Mouse (Mus musculus) testis, adult 2 months (tissue): ENCODE data around the gene Gm9922. TPM values are rescaled to one million over a fixed set of nuclear protein-coding genes. Genes with fewer than 3 reads are reported as not detected.
A peak's percentile ranks its signal among the peaks of the same experiment; 100 is the strongest.

Experiments
- H3K27ac ChIP-seq: fragments of 200-500 bp; 2 replicates; pipeline ENCODE4 v1.5.1; 2012; ENCODE audit warnings: low read depth, low read length; ENCODE audit not compliant: control insufficient read depth, insufficient read depth
- H3K27me3 ChIP-seq: fragments of 200-500 bp; 2 replicates; pipeline ENCODE4 v1.6.1; 2012; ENCODE audit warnings: mild to moderate bottlenecking, low read length, moderate library complexity; ENCODE audit not compliant: control insufficient read depth, insufficient read depth
- H3K36me3 ChIP-seq: fragments of 200-500 bp; 2 replicates; pipeline ENCODE4 v1.6.1; 2012; ENCODE audit warnings: mild to moderate bottlenecking, low read length; ENCODE audit not compliant: control insufficient read depth, insufficient read depth
- H3K4me1 ChIP-seq: fragments of 200-500 bp; 2 replicates; pipeline ENCODE4 v1.6.1; 2012; ENCODE audit warnings: low read length; ENCODE audit not compliant: control insufficient read depth, insufficient read depth
- H3K4me3 ChIP-seq: fragments of 200-500 bp; 2 replicates; pipeline ENCODE4 v1.5.1; 2012; ENCODE audit warnings: low read depth, mild to moderate bottlenecking, low read length, moderate library complexity, mixed read lengths; ENCODE audit not compliant: control insufficient read depth
- CTCF ChIP-seq: fragments of 200-500 bp; IDR thresholded peaks from 2 replicates; pipeline ENCODE4 v1.5.1; 2012; ENCODE audit warnings: low read depth, mild to moderate bottlenecking, inconsistent platforms, low read length, moderate library complexity; ENCODE audit not compliant: control insufficient read depth, insufficient read depth, insufficient replicate concordance
- POLR2A ChIP-seq: fragments of 200-500 bp; IDR thresholded peaks from 2 replicates; pipeline ENCODE4 v1.6.1; 2012; ENCODE audit warnings: low read depth, mild to moderate bottlenecking, inconsistent platforms, low read length, moderate library complexity; ENCODE audit not compliant: control insufficient read depth
- polyA plus RNA-seq: library from polyadenylated mRNA; depleted of rRNA; stranded (reverse); fragments of >200 nt; gene quantifications from 2 replicates; pipeline ENCODE4 v1.2.3, GENCODE M21; 2012; rRNA removed

Gm9922 gene
- polyA plus RNA-seq, 1 experiment = not detected

GRCm38 (mm10) chr14:101733542-101734303, 4.1 kb upstream of the Gm9922 start:
- Histone ChIP-seq H3K36me3 (no peaks in the 10 kb centered on the region), H3K4me1 (no peaks in the 10 kb centered on the region; the same call in 1 of the 2 replicates), H3K27me3 (no peaks in the 10 kb centered on the region), H3K4me3 (no peak overlapping the region), H3K27ac (no peak overlapping the region)
- no peak for TF ChIP-seq POLR2A
- no peak for TF ChIP-seq CTCF

DNA sequence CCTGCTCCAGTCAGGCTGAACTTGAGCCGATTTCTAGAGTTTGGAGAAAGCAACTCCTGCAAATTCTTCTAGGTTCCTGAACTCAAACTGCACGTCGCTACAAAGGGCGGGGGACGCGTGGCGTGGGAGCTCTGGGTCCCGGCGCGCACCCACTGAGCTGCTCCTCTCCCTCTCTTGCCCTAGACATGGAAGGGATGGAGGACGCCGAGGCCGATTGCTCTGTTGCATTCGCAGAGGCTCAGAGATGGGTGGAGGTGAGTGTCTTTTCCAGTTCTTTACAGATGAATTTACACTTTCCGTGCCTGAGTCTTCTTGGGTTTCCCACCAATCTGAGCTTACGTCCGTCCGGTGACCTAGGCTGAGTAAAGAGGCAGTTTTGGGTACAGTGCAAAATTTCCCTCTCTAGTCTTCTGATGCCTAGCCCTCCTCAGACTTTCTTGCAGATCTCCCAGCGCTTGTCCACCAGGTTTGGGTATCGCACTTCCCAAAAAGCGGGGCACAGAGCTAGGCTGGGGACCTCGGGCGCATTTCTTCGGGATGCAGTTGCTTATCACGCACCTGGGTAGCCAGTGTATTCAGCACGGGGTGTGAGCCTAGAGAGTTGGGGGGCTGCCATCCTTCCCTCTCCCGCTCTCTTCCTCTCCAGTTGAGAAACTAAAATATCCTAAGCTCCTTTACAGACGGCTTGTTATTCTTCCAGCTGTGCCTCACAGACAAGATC, 518 bp upstream of the Gm9922 start:
- TF ChIP-seq CTCF (no peak), POLR2A (no peak)
- H3K36me3 ChIP-seq = no peaks in the 10 kb centered on the region
- H3K27ac ChIP-seq = no peak overlapping the region
- H3K4me3 ChIP-seq = peak overlapping the region; percentile 69
- no peaks in the 10 kb centered on the region for H3K27me3 ChIP-seq
- H3K4me1 ChIP-seq = no peaks in the 10 kb centered on the region; the same call in 1 of the 2 replicates

GRCm38 (mm10) chr14:101714414-101714813, 15.2 kb downstream of the Gm9922 start:
- TF ChIP-seq POLR2A = no peak
- TF ChIP-seq CTCF = no peak
- Histone ChIP-seq H3K27me3 (no peaks in the 10 kb centered on the region), H3K4me3 (no peak overlapping the region), H3K36me3 (no peaks in the 10 kb centered on the region), H3K27ac (no peak overlapping the region), H3K4me1 (no peaks in the 10 kb centered on the region)

DNA sequence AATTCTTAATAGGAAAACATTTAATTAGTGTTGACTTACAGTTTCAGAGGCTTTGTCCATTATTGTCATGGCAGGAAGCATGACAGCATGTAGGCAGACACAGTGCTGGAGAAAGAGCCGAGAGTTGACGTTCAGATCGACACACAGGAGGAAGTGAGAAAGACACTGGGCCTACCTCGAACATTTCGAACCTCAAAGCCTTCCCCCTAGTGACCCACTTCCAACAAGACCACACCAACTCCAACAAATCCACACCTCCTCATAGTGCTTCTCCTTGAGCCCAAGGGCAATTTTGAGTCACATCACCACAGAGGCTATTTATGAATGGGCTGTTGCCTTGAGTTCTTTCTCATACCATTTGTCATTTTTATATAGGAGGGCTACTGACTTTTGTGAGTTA, 22.5 kb downstream of the Gm9922 start:
- TF ChIP-seq POLR2A (no peak), CTCF (no peak)
- no peaks in the 10 kb centered on the region for H3K4me1 ChIP-seq
- H3K27me3 ChIP-seq = no peaks in the 10 kb centered on the region
- H3K4me3 ChIP-seq = no peak overlapping the region
- no peak overlapping the region for H3K27ac ChIP-seq
- no peaks in the 10 kb centered on the region for H3K36me3 ChIP-seq

DNA sequence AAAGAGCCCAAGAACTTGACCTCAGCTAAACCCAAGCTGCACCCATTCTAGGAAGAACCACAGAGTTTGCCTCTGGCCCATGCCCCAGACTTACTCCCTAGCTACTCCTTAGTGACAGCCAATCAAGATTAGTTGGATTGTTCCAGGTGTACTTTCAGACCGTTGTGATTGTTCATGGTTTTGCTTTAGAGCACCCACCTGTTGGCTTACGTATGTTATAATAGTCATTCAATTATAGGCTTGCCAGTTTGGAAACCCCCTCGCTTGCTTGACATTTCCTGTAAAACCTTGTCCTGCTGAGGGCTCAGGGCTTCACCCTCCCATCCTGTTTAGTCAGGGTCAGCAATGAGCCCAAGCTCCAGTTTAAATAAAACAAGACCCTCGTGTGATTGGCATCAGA, 25.1 kb downstream of the Gm9922 start:
- H3K27me3 ChIP-seq = no peaks in the 10 kb centered on the region
- H3K4me1 ChIP-seq = no peaks in the 10 kb centered on the region
- H3K27ac ChIP-seq = no peak overlapping the region
- TF ChIP-seq POLR2A (no peak), CTCF (no peak)
- H3K4me3 ChIP-seq = no peak overlapping the region
- no peaks in the 10 kb centered on the region for H3K36me3 ChIP-seq

DNA sequence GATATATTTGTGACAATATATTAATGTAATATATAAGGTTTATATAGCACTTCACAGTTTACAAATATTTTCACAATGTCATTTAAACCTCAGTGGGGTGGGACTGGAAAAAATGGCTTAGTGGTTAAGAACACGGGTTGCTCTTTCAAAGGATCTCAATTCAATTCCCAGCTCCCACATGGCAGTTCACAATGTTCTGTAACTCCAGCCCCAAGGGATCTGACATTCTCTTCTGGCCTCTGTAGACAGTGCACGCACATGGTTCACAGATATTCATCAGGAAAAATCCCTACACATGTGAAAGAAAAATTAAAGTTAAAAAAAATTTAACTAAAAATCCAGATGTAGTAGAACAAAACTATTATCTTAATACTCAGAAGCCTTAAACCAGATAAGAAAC, 41.2 kb downstream of the Gm9922 start:
- H3K27ac ChIP-seq = no peak overlapping the region
- no peak overlapping the region for H3K4me3 ChIP-seq
- TF ChIP-seq CTCF (no peak), POLR2A (no peak)
- H3K27me3 ChIP-seq = no peaks in the 10 kb centered on the region
- H3K36me3 ChIP-seq = no peaks in the 10 kb centered on the region; the same call in 1 of the 2 replicates
- no peaks in the 10 kb centered on the region for H3K4me1 ChIP-seq

DNA sequence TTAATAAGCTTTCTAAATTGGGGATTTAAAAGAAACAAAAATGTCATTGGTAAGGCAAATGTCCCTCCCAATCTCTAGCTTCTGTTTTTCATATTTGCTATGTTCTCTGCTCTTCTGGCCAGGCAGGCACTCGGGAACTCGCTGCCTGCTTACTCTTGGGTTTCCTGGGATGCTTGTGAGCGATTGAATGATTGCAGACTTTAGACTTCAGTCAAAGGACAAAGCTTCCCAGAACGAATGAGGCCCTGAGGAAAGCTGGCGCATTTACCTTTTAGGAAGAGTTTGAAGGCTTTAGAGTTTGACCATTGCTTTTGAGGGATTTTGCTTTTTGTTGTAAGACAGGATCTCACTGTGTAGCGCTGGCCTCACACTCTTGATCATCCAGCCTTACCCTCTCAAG, 41.9 kb downstream of the Gm9922 start:
- H3K36me3 ChIP-seq = no peaks in the 10 kb centered on the region; the same call in 1 of the 2 replicates
- TF ChIP-seq POLR2A (no peak), CTCF (no peak)
- H3K27me3 ChIP-seq = no peaks in the 10 kb centered on the region
- H3K27ac ChIP-seq = no peak overlapping the region
- no peaks in the 10 kb centered on the region for H3K4me1 ChIP-seq
- no peak overlapping the region for H3K4me3 ChIP-seq

Other genes with a start within 250 kb of the Gm9922 start
- gene Tbc1d4, start 120.6 kb downstream of the Gm9922 start, polyA plus RNA-seq = 2.0 and 2.2 TPM in 2 replicates
- gene Commd6, start 89.1 kb downstream of the Gm9922 start, polyA plus RNA-seq = 11.1 and 12.1 TPM in 2 replicates
- 114 and 130 TPM in 2 replicates for gene Uchl3, start 75.8 kb downstream of the Gm9922 start, polyA plus RNA-seq
- gene Lmo7, start 143 bp upstream of the Gm9922 start, polyA plus RNA-seq = 1.7 and 2.3 TPM in 2 replicates